Mouse (Mus musculus) embryonic fibroblast, embryonic 13.5 days (primary cell): ENCODE measurements around the gene Cep164. TPM values are rescaled to one million over a fixed set of nuclear protein-coding genes. Genes with fewer than 3 reads are reported as not detected.

Experiments
- H3K27ac ChIP-seq: 2 replicates; pipeline ENCODE4 v1.5.1; 2012; ENCODE audit warnings: low read length, control low read depth, inconsistent platforms; ENCODE audit not compliant: insufficient read depth
- H3K4me1 ChIP-seq: 2 replicates; pipeline ENCODE4 v1.6.1; 2011; ENCODE audit warnings: low read length; ENCODE audit not compliant: control insufficient read depth, insufficient read depth
- H3K4me3 ChIP-seq: 2 replicates; pipeline ENCODE4 v1.5.1; 2011; ENCODE audit warnings: mild to moderate bottlenecking, control low read depth, low read length; ENCODE audit not compliant: insufficient read depth
- CTCF ChIP-seq: IDR thresholded peaks from 2 replicates; pipeline ENCODE4 v1.5.1; 2011; ENCODE audit warnings: mild to moderate bottlenecking, control low read depth, low read length, moderate library complexity, borderline replicate concordance; ENCODE audit not compliant: insufficient read depth
- POLR2A ChIP-seq: IDR thresholded peaks from 2 replicates; pipeline ENCODE4 v1.6.1; 2011; ENCODE audit warnings: low read depth, mild to moderate bottlenecking, control low read depth, low read length, moderate library complexity
- polyA plus RNA-seq: library from polyadenylated mRNA; stranded (reverse); fragments of >200 nt; gene quantifications from 2 replicates; pipeline ENCODE4 v1.2.4, GENCODE M21; 2011; ENCODE audit warnings: low read depth; ENCODE audit not compliant: missing spikeins, insufficient read length

Cep164 gene
- polyA plus RNA-seq, 1 experiment: 23.2 TPM

DNA sequence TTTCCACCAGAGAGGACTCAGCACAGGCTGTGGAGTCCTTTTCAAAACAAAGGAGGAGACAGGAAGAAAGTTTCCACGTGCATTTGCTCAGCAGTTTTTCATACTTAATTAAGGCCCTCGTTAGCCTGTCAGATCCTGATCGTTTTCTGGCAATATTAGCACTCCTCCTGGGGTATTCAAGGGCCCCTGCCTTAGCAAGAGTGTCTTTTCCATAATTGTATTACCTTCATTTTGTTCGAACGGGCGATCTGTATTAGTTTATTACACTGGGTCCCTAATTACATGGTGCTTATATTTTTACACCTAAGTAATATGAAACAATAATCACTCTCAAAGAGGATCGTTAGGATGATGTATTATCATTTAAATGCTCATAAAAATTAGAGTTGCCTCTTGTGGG lies 108.5 kb downstream of the Cep164 start:
- H3K27ac ChIP-seq: no peak overlapping the region
- H3K4me3 ChIP-seq: no peak overlapping the region
- no peak for TF ChIP-seq POLR2A
- TF ChIP-seq CTCF: no peak
- no peaks in the 10 kb centered on the region for H3K4me1 ChIP-seq

Other genes with a start within 250 kb of the Cep164 start
- 59.9 and 60.0 TPM in 2 replicates for gene Bace1, start 9.9 kb upstream of the Cep164 start, polyA plus RNA-seq
- gene Pcsk7, start 77.8 kb upstream of the Cep164 start, polyA plus RNA-seq: 19.6 and 24.0 TPM in 2 replicates
- gene Rnf214, start 78.2 kb upstream of the Cep164 start, polyA plus RNA-seq: 39.7 and 43.6 TPM in 2 replicates
- 1,824 and 2,709 TPM in 2 replicates for gene Tagln, start 107.4 kb upstream of the Cep164 start, polyA plus RNA-seq
- 153 and 185 TPM in 2 replicates for gene Sidt2, start 126.6 kb upstream of the Cep164 start, polyA plus RNA-seq
- 179 and 182 TPM in 2 replicates for gene Pafah1b2, start 184.0 kb upstream of the Cep164 start, polyA plus RNA-seq
- 37.7 and 41.1 TPM in 2 replicates for gene Sik3, start 184.1 kb upstream of the Cep164 start, polyA plus RNA-seq